Mouse (Mus musculus): ENCODE measurements around the gene Fpr1. TPM values are rescaled to one million over a fixed set of nuclear protein-coding genes. Genes with fewer than 3 reads are reported as not detected.

Gene Fpr1
- polyA plus RNA-seq, 1 experiment from 2014 or later: 13.7 TPM

DNA sequence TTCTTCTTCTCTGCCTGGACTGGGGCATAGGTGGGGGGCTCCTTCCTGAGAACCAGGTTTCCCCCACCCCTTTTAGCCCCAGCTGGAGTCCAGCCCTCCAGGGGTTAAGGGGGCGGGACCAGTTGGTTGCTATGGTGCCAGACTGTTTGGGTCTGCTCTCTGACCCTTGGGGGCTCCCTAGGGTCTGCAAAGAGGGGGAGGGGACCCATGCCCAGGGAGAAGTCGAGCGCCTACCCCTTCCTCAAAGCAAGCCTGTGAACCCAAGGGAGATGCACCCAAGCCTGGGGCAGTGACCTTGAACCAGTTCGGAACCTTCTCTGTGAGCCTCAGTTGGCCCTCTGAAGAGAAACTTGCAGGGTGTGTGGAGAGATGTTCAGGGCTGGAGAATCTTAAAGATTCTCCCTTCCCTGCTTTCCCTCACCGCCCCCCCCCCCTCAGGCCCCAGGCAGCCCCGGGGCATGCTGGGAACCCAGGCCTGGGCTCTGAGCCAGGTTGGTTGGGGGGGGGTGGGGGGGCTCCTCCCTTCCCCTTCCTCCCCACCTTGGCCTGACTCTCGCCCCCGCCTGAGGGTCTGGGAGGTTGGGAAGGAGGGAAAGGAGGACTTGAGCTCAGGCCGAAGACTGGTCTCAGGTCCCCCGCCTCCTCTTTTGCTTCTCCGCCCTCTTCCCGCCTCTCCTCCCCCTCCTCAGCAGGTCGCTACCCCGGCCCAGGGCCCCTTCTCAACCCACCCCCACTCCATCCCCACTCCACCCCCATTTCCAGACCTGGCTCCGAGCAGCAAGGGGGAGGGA is 55.4 kb downstream of the Fpr1 start:
- TF ChIP-seq EP300 (IDR thresholded peaks at IDR 0.05) (no peak; the same call in 1 of the 2 replicates), CTCF (IDR thresholded peaks at IDR 0.05) (no peak)
- Histone ChIP-seq H3K9ac (replicated peaks; ENCODE audit: low read depth) (peak overlapping the region; percentile 76), H3K27ac (ENCODE audit: low read length) (peak overlapping the region; percentile 99), H3K4me3 (ENCODE audit: low read depth, low read length) (peak overlapping the region; percentile 94), H3K4me1 (ENCODE audit: insufficient read depth, low read depth, low read length) (no peaks in the 10 kb centered on the region; the same call in 1 of the 2 replicates), H3K9me3 (ENCODE audit: low read length) (no peaks in the 10 kb centered on the region), H3K27me3 (replicated peaks; ENCODE audit: insufficient read depth, low read length) (no peaks in the 10 kb centered on the region), H3K4me2 (replicated peaks; ENCODE audit: low read depth, low read length) (peak overlapping the region; percentile 91), H3K36me3 (ENCODE audit: insufficient read depth, low read length) (no peaks in the 10 kb centered on the region)
- peak; percentile 21 for ATAC-seq
- DNase-seq (ENCODE audit: low spot score): peak; percentile 81
- 3% methylated on average over 9 of the region's 15 CpGs for WGBS

GRCm38 (mm10) chr17:17827658-17828190 is 56.0 kb downstream of the Fpr1 start:
- Histone ChIP-seq H3K27ac (ENCODE audit: low read length) (peak overlapping the region; percentile 99), H3K9me3 (ENCODE audit: low read length) (no peaks in the 10 kb centered on the region), H3K4me1 (ENCODE audit: insufficient read depth, low read depth, low read length) (no peaks in the 10 kb centered on the region), H3K27me3 (replicated peaks; ENCODE audit: insufficient read depth, low read length) (no peaks in the 10 kb centered on the region), H3K4me2 (replicated peaks; ENCODE audit: low read depth, low read length) (peak overlapping the region; percentile 91), H3K36me3 (ENCODE audit: insufficient read depth, low read length) (no peaks in the 10 kb centered on the region), H3K9ac (replicated peaks; ENCODE audit: low read depth) (peak overlapping the region; percentile 76), H3K4me3 (ENCODE audit: low read depth, low read length) (peak overlapping the region; percentile 94)
- ATAC-seq: peak; percentile 25
- peak; percentile 53 for DNase-seq (ENCODE audit: low spot score)
- TF ChIP-seq EP300 (IDR thresholded peaks at IDR 0.05) (no peak), CTCF (IDR thresholded peaks at IDR 0.05) (no peak)
- WGBS: 0% methylated on average over 13 of the region's 13 CpGs

- DNase-seq (ENCODE audit: low spot score) (peak; percentile 97), ATAC-seq (peak; percentile 90)
- Histone ChIP-seq H3K9ac (replicated peaks; ENCODE audit: low read depth) (peak within 1 kb of the TSS; percentile 76), H3K9me3 (ENCODE audit: low read length) (no peaks in the 10 kb centered on the region), H3K27me3 (replicated peaks; ENCODE audit: insufficient read depth, low read length) (no peaks in the 10 kb centered on the region), H3K4me2 (replicated peaks; ENCODE audit: low read depth, low read length) (peak within 1 kb of the TSS; percentile 91), H3K4me1 (ENCODE audit: insufficient read depth, low read depth, low read length) (no peaks in the 10 kb centered on the region), H3K4me3 (ENCODE audit: low read depth, low read length) (peak within 1 kb of the TSS; percentile 94), H3K27ac (ENCODE audit: low read length) (peak within 1 kb of the TSS; percentile 99), H3K36me3 (ENCODE audit: insufficient read depth, low read length) (no peaks in the 10 kb centered on the region)
- WGBS: 1% methylated on average over 32 of the region's 42 CpGs
- TF ChIP-seq EP300 (IDR thresholded peaks at IDR 0.05): 0 out of 2 replicates have a peak, but pooled peaks have one; percentile 35
- TF ChIP-seq CTCF (IDR thresholded peaks at IDR 0.05): no peak
Measured at GRCm38 (mm10) chr17:17826751-17827657, 56.7 kb downstream of the Fpr1 start, which contains the start of gene Spaca6. Gene Spaca6 (plus strand): TSS chr17:17827158.

MicroRNA genes within 50 kb of the gene (microRNA counts, 519-probe panel; counts per million panel counts)
- microRNA mmu-let-7e (6,641 counts per million, percentile 89 among the panel's probes with 10 or more counts), microRNA mmu-miR-125a-3p (3,838 counts per million, percentile 30 among the panel's probes with 10 or more counts), microRNA mmu-miR-125a-5p (7,164 counts per million, percentile 95 among the panel's probes with 10 or more counts), microRNA mmu-miR-99b (5,707 counts per million, percentile 73 among the panel's probes with 10 or more counts)

Small RNA genes lying within 50 kb of the gene (microRNA-seq; reads per million reads assigned to microRNA genes)
- gene Gm25927 (not detected), gene Mir125a (2,838 reads per million, percentile 86 among the genes with 10 or more reads in this experiment), gene Mir99b (12,164 reads per million, percentile 95 among the genes with 10 or more reads in this experiment), gene Mirlet7e (not detected)

Other genes with a start within 250 kb of the Fpr1 start
- not detected in 2 replicates for gene Vmn2r90, start 180.2 kb downstream of the Fpr1 start, polyA plus RNA-seq (2015; fragmentation: Nextera tagmentation; extraction: Ambion mirVana)
- 16.6 and 17.9 TPM in 2 replicates for gene Spaca6, start 56.8 kb downstream of the Fpr1 start, polyA plus RNA-seq (2015; fragmentation: Nextera tagmentation; extraction: Ambion mirVana)
- 1.9 and 2.4 TPM in 2 replicates for gene Has1, start 28.7 kb downstream of the Fpr1 start, polyA plus RNA-seq (2015; fragmentation: Nextera tagmentation; extraction: Ambion mirVana)
- gene Fpr2, start 3.9 kb upstream of the Fpr1 start, polyA plus RNA-seq (2015; fragmentation: Nextera tagmentation; extraction: Ambion mirVana): 12.6 and 15.4 TPM in 2 replicates
- not detected in 2 replicates for gene Fpr3, start 3.9 kb upstream of the Fpr1 start, polyA plus RNA-seq (2015; fragmentation: Nextera tagmentation; extraction: Ambion mirVana)
- not detected in 2 replicates for gene Fpr-rs4, start 137.8 kb upstream of the Fpr1 start, polyA plus RNA-seq (2015; fragmentation: Nextera tagmentation; extraction: Ambion mirVana)
- gene Vmn2r124, start 165.5 kb upstream of the Fpr1 start, polyA plus RNA-seq (2015; fragmentation: Nextera tagmentation; extraction: Ambion mirVana): 0.01 TPM in 1 of 2 replicates, not detected in the other
- not detected in 2 replicates for gene Vmn2r91, start 201.1 kb upstream of the Fpr1 start, polyA plus RNA-seq (2015; fragmentation: Nextera tagmentation; extraction: Ambion mirVana)